Comparison of ENCODE assay signal across 21 mouse cellular contexts in the genomic region with DNA sequence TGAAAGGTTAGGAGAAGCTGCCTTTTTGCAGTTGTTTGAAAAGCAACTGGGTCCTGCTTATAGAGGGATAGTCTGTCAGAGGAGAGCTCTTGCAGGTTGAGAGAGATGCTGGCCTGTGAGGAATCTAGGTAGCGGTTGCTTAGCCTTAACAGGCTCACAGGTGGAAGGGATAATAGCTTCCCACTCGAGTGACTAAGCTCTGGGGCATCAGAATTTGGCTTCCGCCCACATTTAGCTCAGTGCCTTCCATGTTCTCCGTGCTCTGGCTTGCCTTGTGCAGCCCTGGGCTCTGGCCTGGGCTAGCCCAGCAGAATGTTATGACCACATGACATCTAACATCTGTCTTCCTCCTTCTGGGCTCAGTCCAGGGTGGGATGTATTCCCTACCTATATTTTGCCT.
A peak's percentile ranks its signal among the peaks of the same experiment; 100 is the strongest.
DNase-seq lines count a peak whose midpoint lies in the region; ATAC-seq and TF ChIP-seq lines count a peak whose summit lies in the region.
"Had no signal": no experiment of that assay in that cellular context is flagged by ENCODE, and none has a peak within 500 bp of the region (broad histone marks: within the 10 kb centered on the region; RNA-seq: fewer than 3 reads in every experiment).

No protein-coding gene starts in this region.

- 82% methylated on average over 4 of the region's 4 CpGs for WGBS in neural tube, embryonic 15.5 days

- H3K36me3 ChIP-seq in neural tube, embryonic 15.5 days: no peaks in the 10 kb centered on the region
- H3K36me3 ChIP-seq: embryonic facial prominence, embryonic 10.5 days; forebrain, embryonic 12.5 days; limb, embryonic 15.5 days; liver, embryonic 15.5 days; neural tube, embryonic 13.5 days had no signal

- TF ChIP-seq CTCF in gastrocnemius, adult 2 months (IDR thresholded peaks at IDR 0.05): no peak

- H3K4me2 ChIP-seq in neural tube, embryonic 15.5 days: no peak overlapping the region
- H3K4me2 ChIP-seq: forebrain, embryonic 12.5 days; hindbrain, embryonic 14.5 days; limb, embryonic 15.5 days; liver, embryonic 15.5 days; midbrain, embryonic 11.5 days; neural tube, embryonic 13.5 days had no signal

- peak; percentile 9; the same call in 1 of the 2 replicates for ATAC-seq in neural tube, embryonic 15.5 days (ENCODE audit: low FRiP score)
- ATAC-seq in CD4-positive, CD25-positive, alpha-beta regulatory T cell, adult 4 months: no peak
- ATAC-seq: intestine, embryonic 16.5 days; lung, postnatal 0 days had no signal

- H3K9me3 ChIP-seq in neural tube, embryonic 15.5 days (replicated peaks): no peaks in the 10 kb centered on the region
- H3K9me3 ChIP-seq: embryonic facial prominence, embryonic 10.5 days; forebrain, embryonic 12.5 days; limb, embryonic 15.5 days; liver, embryonic 15.5 days; neural tube, embryonic 13.5 days had no signal

- DNase-seq in gastrocnemius, adult 2 months: no peak
- no peak for DNase-seq in gastrocnemius, adult 8-10 months (ENCODE audit: low spot score in 2 of 2)
- no peak for DNase-seq in neural tube, embryonic 10.5 days (ENCODE audit: extremely low spot score, low spot score)
- peak; percentile 38 for DNase-seq in cerebellum, adult 9-11 months
- no peak for DNase-seq in heart, postnatal 14 days
- DNase-seq: adrenal gland, postnatal 14 days; layer of hippocampus, postnatal 36 days; spleen, adult 18-20 months; thymus, adult 18-20 months had no signal

- no peak overlapping the region for H3K9ac ChIP-seq in neural tube, embryonic 15.5 days (replicated peaks)
- H3K9ac ChIP-seq: forebrain, embryonic 12.5 days; hindbrain, embryonic 14.5 days; limb, embryonic 15.5 days; liver, embryonic 15.5 days; neural tube, embryonic 13.5 days had no signal

- H3K4me3 ChIP-seq in gastrocnemius, adult 2 months: no peak overlapping the region
- H3K4me3 ChIP-seq in neural tube, embryonic 15.5 days (replicated peaks): no peak overlapping the region
- H3K4me3 ChIP-seq: embryonic facial prominence, embryonic 10.5 days; forebrain, embryonic 12.5 days; limb, embryonic 15.5 days; liver, embryonic 15.5 days; neural tube, embryonic 13.5 days had no signal

- H3K27me3 ChIP-seq in neural tube, embryonic 15.5 days (replicated peaks): no peaks in the 10 kb centered on the region
- H3K27me3 ChIP-seq: forebrain, embryonic 12.5 days; limb, embryonic 15.5 days; liver, embryonic 15.5 days; neural tube, embryonic 13.5 days had no signal

- intact Hi-C loops in gastrocnemius, adult 2 months (cut with DNase I): loop anchor here (2.0 to 10.0 kb wide), 3 partner anchors 39 to 589 kb away; no protein-coding TSS in a partner anchor
- intact Hi-C loops in heart, postnatal 14 days (cut with DNase I): no loop called here

- peaks cover 7% of the 10 kb centered on the region for H3K4me1 ChIP-seq in neural tube, embryonic 15.5 days
- H3K4me1 ChIP-seq: limb, embryonic 15.5 days; liver, embryonic 15.5 days had no signal

- peak overlapping the region; percentile 92 for H3K27ac ChIP-seq in gastrocnemius, adult 2 months
- H3K27ac ChIP-seq in neural tube, embryonic 15.5 days (replicated peaks): no peak overlapping the region
- H3K27ac ChIP-seq: embryonic facial prominence, embryonic 10.5 days; forebrain, embryonic 12.5 days; hindbrain, embryonic 14.5 days; kidney, postnatal 0 days; limb, embryonic 15.5 days; liver, embryonic 15.5 days; neural tube, embryonic 13.5 days had no signal
